Mouse (Mus musculus) brain, embryonic 14.5 days (tissue): ENCODE data around the gene Smok3c. TPM values are rescaled to one million over a fixed set of nuclear protein-coding genes. Genes with fewer than 3 reads are reported as not detected.
"Not testable (repeated sequence)": the region's sequence is repeated elsewhere in the genome, so short reads cannot be mapped to it uniquely, and the experiment has no call there.

Source experiments
- DNase-seq: peaks from one replicate; pipeline ENCODE4 v3.0.0-alpha.2; 2011; ENCODE audit warnings: low read depth
- CTCF ChIP-seq: fragments of 200-500 bp; IDR thresholded peaks from 2 replicates; pipeline ENCODE4 v1.5.1; 2012; ENCODE audit warnings: inconsistent platforms, mild to moderate bottlenecking, moderate library complexity, borderline replicate concordance; ENCODE audit not compliant: insufficient read depth, insufficient read length; ENCODE audit errors: extremely low read depth
- POLR2A ChIP-seq: fragments of 200-500 bp; IDR thresholded peaks from 2 replicates; pipeline ENCODE4 v1.6.1; 2012; ENCODE audit warnings: mild to moderate bottlenecking, inconsistent platforms, borderline replicate concordance; ENCODE audit not compliant: poor library complexity, insufficient read depth, insufficient read length, severe bottlenecking; ENCODE audit errors: extremely low read depth
- polyA plus RNA-seq: library from polyadenylated mRNA; depleted of rRNA; stranded (reverse); fragments of >200 nt; gene quantifications from 2 replicates; pipeline ENCODE4 v1.2.3, GENCODE M21; 2012; rRNA removed

Smok3c gene
- polyA plus RNA-seq, 1 experiment, result not detected

DNA sequence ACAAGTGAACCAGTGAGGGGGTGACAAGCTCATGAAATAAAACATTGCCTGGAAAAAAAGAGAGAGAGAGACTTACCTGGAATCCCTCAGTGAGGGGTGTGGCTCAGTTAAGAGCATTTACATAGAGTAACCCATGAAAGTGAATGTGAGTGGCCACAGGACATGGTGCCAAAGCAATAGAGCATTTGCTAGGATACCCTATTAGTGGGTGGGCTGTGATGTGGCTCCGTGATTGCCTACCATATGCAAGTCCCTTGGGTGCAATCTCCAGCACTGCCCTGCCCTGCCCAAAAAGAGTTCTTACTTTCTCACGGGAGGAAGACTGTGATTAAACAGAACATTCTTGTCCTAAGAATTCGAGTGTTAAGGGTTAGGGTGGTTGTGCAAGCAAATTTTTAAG lies 54.1 kb downstream of the Smok3c start:
- no peak for TF ChIP-seq CTCF
- TF ChIP-seq POLR2A, result no peak
- no peak for DNase-seq

DNA sequence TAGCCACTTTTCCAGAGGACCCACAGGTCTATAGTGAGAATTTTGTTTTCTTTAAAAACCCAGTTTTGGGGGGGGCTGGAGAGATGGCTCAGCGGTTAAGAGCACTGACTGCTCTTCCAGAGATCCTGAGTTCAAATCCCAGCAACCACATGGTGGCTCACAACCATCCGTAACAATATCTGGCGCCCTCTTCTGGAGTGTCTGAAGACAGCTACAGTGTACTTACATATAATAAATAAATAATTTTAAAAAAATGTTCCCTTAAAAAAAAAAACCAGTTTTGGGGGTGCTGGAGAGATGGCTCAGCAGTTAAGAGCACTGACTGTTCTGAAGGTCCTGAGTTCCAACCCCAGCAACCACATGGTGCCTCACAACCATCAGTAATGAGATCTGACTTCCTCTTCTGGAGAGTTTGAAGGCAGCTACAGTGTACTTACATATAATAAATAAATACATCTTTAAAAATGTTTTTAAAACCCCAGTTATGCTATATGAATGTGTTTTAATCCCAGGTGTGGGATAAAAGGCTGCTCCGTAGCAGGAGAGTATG lies 56.9 kb downstream of the Smok3c start:
- DNase-seq, result not testable (repeated sequence)

Other genes starting within 250 kb of the Smok3c start
- gene Pilra, start 216.9 kb upstream of the Smok3c start, polyA plus RNA-seq, result 0.12 and 0.42 TPM in 2 replicates
- gene Pilrb1, start 195.1 kb upstream of the Smok3c start, polyA plus RNA-seq, result 0.16 TPM in 1 of 2 replicates, not detected in the other
- 0.08 TPM in 1 of 2 replicates, not detected in the other for gene Pilrb2, start 181.4 kb upstream of the Smok3c start, polyA plus RNA-seq
- not detected in 2 replicates for gene Cyp3a13, start 131.6 kb upstream of the Smok3c start, polyA plus RNA-seq
- gene Gjc3, start 90.1 kb upstream of the Smok3c start, polyA plus RNA-seq, result 0.39 and 0.82 TPM in 2 replicates
- 0.08 TPM in 1 of 2 replicates, not detected in the other for gene Azgp1, start 71.7 kb upstream of the Smok3c start, polyA plus RNA-seq
- not detected in 2 replicates for gene Smok3a, start 31.9 kb upstream of the Smok3c start, polyA plus RNA-seq
- gene Smok3b, start 31.8 kb upstream of the Smok3c start, polyA plus RNA-seq, result not detected in 2 replicates
- gene Zkscan1, start 31.9 kb downstream of the Smok3c start, polyA plus RNA-seq, result 15.8 and 24.1 TPM in 2 replicates
- 63.8 and 66.3 TPM in 2 replicates for gene Zscan21, start 63.7 kb downstream of the Smok3c start, polyA plus RNA-seq
- 10.3 and 11.9 TPM in 2 replicates for gene Zfp113, start 102.5 kb downstream of the Smok3c start, polyA plus RNA-seq
- 134 and 144 TPM in 2 replicates for gene Cops6, start 107.9 kb downstream of the Smok3c start, polyA plus RNA-seq
- gene Ap4m1, start 118.8 kb downstream of the Smok3c start, polyA plus RNA-seq, result 60.2 and 77.6 TPM in 2 replicates
- 111 and 146 TPM in 2 replicates for gene Mcm7, start 119.2 kb downstream of the Smok3c start, polyA plus RNA-seq
- 89.7 and 128 TPM in 2 replicates for gene Taf6, start 134.3 kb downstream of the Smok3c start, polyA plus RNA-seq
- gene Cnpy4, start 134.3 kb downstream of the Smok3c start, polyA plus RNA-seq, result 20.6 and 22.7 TPM in 2 replicates
- gene Mblac1, start 141.1 kb downstream of the Smok3c start, polyA plus RNA-seq, result 10.3 and 11.8 TPM in 2 replicates
- gene Nxpe5, start 172.7 kb downstream of the Smok3c start, polyA plus RNA-seq, result 0.03 and 0.04 TPM in 2 replicates
- 120 and 151 TPM in 2 replicates for gene Lamtor4, start 202.3 kb downstream of the Smok3c start, polyA plus RNA-seq
- 131 and 172 TPM in 2 replicates for gene BC037034, start 210.8 kb downstream of the Smok3c start, polyA plus RNA-seq
- gene Gal3st4, start 219.6 kb downstream of the Smok3c start, polyA plus RNA-seq, result 0.58 and 0.63 TPM in 2 replicates
- gene Gm43720, start 226.8 kb downstream of the Smok3c start, polyA plus RNA-seq, result 0.44 and 0.48 TPM in 2 replicates
- gene Gpc2, start 226.8 kb downstream of the Smok3c start, polyA plus RNA-seq, result 564 and 797 TPM in 2 replicates
- gene Stag3, start 227.0 kb downstream of the Smok3c start, polyA plus RNA-seq, result 19.6 TPM in 2 replicates